Mouse (Mus musculus): ENCODE measurements around the gene Cx3cr1.

DNA sequence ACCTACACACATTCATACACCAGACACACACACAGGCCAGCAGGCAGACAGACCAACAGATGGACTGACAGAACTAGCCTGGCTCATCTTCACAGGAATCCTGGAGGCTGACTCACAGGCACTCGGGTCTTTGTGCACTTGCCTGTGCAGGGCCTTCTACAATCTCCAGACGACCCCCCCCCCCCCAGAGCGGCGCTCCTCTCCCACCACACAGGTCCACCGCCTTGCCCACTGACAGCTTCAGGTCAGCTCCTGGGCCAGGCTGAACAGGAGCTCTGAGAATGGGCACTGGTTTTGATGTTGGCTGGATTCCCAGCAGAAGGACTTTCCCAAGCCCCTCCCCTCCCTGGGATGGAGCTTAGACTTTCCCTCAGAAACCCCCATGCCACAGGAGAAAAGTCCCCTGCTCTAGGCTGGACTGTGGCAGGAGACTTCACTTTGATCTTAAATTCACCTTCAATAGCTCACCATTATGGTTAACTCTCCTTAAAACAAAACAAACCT lies 92.1 kb downstream of the Cx3cr1 start:
- TF ChIP-seq CTCF (IDR thresholded peaks at IDR 0.05; ENCODE audit: borderline replicate concordance, control insufficient read depth, extremely low read depth, insufficient read depth, low read length, poor library complexity) (no peak), POLR2A (IDR thresholded peaks at IDR 0.05; ENCODE audit: control insufficient read depth, extremely low read depth, insufficient read depth, low read length, poor library complexity) (no peak)
